Mouse (Mus musculus) G1E-ER4 (cell line): ENCODE results near the gene Gabbr2. TPM values are rescaled to one million over a fixed set of nuclear protein-coding genes. Genes with fewer than 3 reads are reported as not detected.

ENCODE experiments used
- GATA1 ChIP-seq: IDR thresholded peaks from one replicate; pipeline ENCODE4 v1.8.0; 2012; ENCODE audit warnings: low read length, inconsistent platforms
- polyA plus RNA-seq: library from polyadenylated mRNA; stranded (reverse); fragments of >175 nt; gene quantifications from 2 replicates; pipeline ENCODE4 v1.2.3, GENCODE M21; 2012

The Gabbr2 gene
- polyA plus RNA-seq, 1 experiment: not detected

DNA sequence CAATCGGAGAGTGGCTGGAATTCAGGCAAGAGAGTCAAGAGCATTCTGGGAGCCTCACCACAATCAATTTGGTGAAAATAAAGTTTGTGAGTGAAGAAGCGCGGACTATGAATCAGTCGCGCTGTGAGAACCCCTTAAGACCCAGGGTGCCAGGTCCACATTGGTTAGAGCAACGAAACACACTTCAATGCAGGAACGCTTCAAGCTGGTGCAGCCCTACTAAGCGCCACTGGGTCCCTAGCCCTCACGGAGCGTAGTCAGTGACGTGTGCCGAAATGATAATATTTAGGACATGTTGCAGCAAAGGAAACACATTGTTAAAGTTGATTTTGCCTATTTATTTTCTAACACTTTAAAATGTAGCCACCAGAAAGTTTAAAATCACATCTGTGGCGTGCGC is 156.6 kb downstream of the Gabbr2 start:
- no peak for TF ChIP-seq GATA1

DNA sequence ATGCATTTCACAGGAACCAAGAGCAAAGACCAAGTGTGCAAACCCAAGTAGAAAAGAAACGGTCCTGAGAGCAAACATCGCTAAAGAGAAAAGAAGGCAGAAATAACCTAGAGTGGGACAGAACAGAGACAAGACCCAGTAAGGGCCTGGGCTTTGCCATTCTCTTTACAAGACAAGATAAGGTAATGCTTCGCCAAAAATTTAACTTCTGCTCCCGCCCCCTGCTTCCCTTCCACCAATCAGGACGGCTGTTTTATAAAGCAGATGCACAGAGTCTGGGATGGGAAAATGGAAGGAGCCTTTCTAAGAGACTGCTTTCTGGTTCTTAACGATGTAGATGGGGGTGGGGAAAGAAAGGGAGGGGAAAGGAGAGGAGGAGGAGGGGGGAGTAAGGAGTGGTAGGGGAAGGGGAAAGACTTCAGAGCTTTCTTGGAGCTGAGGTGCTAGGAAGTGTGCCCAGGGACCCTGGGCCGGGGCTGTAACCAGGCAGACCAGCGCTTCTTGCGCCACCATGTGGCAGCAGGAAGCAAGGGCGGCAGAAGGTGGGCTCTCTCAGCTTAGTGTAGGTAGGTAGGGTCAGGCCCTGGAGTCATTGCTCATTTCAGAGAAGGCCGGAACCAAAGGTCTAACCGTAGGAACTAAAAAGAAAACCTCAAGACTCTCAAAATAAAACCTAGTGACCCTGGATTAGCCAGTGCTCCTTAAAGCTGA is 158.7 kb downstream of the Gabbr2 start:
- TF ChIP-seq GATA1: no peak

DNA sequence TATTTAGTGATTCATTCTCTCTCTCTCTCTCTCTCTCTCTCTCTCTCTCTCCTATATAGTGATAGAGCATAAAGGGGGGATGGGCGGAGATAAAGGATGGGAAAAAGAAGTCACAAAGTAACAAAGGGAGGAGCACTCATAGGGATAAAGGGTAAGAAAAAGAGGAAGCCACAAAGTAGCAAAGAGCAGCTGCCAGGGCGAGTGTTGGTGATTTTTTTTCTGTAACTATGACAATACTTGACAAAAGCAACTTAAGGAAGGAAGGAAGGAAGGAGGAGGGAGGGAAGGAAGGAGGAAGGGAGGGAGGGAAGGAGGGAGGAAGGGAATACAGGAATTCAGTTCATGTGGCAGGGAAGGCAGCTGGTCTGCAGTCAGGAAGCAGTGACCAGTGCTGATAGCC is 162.0 kb downstream of the Gabbr2 start:
- TF ChIP-seq GATA1: no peak

DNA sequence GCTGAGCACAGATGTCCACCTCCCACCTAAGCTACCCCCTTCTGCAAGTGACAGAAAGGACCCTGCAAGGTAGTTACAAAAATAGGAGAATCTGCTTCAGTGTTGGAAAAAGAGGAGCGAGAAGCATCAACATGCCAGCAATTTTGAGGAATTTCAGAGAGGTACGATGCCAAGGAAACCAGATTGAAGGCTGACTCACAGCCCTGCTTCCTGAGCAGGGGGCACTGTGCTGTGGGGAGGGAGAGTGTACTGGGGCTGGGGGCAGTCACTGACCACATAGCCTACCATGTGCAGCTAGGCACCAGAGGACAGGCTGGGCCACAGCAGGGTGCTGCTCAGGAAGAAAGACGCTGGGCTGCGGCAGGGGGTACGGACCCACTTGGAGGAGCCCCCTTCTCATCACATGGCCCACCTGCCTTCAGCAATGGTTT is 163.5 kb downstream of the Gabbr2 start:
- TF ChIP-seq GATA1: no peak

DNA sequence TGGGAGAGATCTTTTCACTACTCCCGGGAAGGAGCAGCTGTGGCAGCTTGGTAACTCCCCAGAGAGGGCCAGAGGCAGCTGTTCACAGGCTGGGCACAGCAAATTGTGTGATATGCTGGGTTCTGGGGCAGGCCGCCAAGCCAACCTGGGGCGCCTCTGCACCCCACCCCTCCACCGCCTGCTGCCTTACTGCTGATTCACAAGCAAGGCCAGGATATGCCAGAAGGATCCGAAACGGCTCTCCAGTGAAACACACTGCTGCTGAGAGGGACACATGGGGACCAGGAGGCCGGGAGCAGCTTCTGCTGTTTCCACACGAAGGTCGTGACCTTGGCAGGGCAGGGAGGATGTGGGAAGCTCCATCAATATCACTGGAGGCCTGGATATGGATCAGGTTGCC is 164.2 kb downstream of the Gabbr2 start:
- no peak for TF ChIP-seq GATA1

DNA sequence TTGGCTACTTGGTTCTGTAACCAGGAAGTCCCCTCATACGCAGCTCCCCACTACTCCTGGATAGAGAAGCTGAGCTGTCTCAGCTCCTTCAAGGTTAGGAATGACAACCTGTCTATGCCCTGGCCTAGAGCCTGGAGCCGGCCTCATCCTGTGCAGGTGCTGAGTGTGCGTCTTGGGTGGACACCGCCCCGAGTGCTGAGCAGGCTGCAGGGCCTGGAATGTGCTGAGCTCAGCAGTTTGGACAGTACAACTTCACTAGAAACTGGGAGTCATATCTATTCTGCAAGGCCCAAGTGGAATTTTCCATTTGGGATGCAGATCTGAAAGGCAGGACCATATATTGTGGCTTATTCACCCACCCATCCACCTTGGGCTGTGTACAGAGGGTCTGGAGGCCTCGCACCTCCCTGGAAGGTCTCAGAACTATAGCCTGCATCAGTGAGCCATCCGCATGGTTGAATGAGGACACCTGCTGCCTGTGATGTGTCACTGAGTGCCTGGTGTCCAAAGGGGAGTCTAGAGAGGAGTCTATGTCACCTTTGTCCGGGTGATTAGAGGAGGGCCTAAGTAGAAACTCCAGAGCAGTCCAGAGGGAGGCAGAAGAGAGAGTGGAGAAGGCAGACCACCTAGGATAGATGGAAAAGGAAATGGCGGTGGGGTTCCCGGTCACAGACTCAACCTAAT is 165.7 kb downstream of the Gabbr2 start:
- no peak for TF ChIP-seq GATA1

DNA sequence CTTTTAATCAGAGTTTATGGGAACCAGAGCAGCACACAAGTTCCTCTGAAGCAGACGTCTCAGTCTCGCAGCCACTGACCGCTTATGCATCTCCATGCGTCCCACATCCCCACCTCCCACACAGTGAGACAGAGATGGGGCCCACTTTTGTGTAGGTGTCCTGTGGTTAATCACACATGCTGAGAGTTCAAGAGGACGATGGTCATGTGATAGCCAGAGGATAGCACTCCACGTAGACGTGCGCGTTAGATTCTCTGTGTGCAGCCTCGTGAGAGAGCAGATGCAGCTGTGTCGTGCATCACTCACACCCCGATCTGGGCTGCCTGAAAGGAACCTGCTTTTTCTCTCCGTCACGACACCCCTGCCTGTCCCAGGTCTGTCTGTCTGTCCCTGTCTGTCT is 167.9 kb downstream of the Gabbr2 start:
- TF ChIP-seq GATA1: no peak

DNA sequence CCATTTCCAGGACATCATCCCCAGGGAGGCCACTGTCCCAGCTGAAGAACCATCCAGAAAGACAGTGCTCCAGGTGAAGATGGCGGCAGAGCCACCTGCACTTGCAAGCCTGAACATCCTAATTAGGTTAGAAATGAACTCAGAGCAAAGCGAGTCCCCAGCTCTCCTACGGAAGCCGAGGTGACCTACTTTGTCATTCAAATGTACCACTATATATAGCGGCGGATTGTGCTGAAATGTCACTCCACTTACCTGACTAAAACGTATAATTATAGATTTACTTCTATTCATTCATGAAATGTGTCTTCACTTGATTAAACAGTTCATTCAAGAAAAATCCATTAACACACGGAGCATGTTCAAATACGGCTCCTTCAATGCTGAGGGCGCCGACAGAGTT is 170.0 kb downstream of the Gabbr2 start:
- no peak for TF ChIP-seq GATA1

DNA sequence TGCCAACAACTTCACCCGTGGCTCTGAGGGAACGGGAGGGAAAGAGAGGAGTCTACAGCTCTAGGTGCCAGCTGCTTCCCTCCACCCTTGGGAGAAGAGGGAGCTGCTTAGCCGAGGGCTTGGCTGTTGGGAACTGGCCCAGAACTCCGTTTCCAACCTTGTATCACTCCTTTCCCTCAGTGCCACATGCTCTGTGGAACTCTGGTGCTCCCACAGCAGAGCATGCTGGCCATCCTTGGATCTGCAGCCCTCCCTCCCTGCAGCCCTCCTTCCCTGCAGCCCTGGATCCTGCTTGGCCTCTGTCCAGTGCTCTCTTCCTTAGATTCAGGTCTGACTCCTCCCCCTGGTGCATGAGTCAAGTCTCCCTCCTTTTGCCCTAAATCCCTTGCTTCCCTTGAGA is 176.7 kb downstream of the Gabbr2 start:
- TF ChIP-seq GATA1: no peak

DNA sequence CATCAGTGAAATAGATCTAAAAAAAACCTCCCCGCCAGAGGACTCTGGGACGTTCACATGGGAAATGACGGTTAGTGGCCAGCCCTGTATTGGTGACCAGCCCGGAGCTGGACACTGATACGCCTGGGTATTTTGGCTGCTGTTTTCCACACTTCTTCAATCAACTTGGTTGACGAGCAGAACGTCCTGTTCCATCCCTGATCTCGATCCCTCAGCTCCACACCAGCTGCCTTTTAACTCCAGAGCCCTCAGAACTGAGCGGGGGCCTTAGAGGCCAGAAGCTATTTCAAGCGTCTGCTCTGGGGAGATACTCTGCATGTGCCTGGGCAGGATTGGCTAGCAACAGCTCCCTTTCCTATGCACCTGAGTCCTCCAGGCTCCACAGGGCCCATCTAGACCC is 177.4 kb downstream of the Gabbr2 start:
- TF ChIP-seq GATA1: no peak

DNA sequence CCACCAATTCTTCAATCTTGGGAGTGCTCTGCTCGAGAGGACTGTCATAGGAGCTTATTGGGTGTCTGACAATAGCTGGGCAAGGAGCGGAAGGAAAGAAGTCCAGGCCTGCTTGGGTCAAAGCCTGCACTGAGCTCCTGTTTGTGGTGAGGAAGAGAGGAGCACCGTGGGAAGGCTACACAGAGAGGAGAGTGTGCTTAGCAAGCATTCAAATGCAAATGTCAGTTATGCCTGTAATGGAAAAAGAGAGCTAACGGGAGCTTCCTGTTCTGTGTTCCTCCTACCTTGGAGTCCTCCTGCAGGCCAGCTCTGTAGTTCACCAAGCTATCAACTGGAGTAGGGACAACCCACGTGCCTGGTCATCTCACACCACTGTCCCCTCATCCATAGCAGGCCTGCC is 180.5 kb downstream of the Gabbr2 start:
- TF ChIP-seq GATA1: no peak

DNA sequence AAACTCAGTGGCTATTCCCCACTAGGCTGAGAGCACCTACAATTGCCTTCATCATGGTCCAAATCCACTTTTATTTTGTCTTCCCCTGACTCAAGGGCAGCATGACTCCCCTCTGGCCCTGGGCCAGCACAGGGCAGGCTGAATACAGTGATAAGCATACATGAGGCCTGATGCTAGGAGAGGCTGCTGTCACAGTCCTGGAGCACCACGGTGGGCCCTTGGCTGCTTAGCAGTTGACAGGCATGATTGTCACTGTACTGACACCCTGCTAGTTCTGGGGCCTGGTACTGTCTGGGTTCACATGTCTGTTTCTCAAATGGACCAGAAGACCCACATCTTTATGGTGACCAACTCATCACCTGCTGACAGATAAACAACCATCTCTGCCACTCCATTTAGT is 184.8 kb downstream of the Gabbr2 start:
- no peak for TF ChIP-seq GATA1

DNA sequence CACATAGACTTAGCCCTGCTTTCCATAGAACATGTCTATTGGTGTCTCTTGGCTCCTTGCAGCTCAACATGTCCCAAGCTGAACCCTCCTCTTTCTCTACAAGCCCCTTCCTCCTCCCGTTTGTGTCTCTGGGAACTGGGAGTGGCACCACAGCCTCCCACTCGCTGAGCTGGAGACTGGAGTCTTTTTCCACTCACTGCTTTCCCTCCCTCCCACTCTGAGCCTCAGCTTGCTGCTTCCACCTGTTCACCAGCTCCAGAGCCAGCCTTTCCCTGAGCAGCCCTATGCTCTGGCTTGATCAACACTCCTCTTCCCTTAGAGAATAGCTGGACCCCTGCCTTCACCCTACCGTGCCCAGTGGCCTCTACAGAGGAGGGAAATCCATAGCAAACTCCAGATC is 185.8 kb downstream of the Gabbr2 start:
- TF ChIP-seq GATA1: no peak

DNA sequence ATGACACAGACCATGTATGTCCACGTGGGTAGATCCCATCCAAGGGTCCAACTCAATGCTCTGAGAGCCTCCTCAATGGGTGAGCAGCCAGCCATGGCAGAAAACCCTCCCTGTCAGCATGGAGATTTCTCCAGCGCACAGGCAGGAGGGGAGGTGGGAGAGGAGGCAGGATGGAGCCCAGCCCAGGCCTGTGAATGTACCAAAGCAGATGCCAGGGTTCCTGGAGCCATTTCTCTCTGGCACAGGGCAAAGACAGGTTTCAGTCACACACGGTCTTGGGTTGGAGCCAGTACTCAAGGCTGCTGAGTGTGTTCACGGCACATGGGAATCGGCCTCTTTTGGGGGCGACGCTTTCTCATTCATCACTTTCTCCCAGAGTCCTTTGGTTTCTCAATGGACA is 189.3 kb downstream of the Gabbr2 start:
- no peak for TF ChIP-seq GATA1

DNA sequence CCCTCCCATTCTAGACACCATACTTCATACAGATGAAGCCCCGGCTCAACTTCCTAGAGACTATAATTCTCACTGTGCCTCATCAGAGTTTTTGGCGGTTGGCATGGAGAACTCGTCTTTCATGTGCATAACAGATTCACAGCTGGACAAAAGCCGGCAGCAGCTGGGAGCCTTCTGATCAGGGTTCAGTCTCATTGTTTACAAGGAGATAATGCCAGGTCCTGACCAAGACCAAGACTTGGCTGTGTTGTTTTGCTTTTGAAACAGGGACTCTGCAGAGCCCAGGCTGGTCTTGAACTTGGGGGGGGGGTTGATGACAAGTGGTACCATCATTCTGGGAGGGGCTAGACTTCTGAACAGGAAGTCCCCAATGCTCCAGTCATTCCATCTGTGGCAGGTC is 191.8 kb downstream of the Gabbr2 start:
- TF ChIP-seq GATA1: no peak

DNA sequence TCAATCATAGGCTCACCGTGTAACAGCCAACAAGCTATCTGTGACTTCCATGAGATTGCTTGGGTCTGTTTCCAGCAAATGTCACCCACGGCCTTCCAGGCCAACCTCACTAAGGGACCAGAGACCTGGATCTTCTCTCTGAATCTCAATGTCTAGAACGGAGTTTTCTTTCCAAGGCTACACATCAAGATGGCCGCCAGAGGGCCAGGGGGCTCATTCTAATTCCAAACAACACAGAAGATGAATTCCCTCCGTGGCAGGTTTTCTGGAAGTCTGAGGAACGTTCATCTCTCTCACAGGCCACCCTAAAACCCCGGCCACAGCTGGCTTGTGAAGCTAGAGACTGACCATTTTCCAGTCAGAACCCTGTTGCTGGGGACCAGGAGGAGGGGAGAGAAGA is 196.0 kb downstream of the Gabbr2 start:
- TF ChIP-seq GATA1: no peak

DNA sequence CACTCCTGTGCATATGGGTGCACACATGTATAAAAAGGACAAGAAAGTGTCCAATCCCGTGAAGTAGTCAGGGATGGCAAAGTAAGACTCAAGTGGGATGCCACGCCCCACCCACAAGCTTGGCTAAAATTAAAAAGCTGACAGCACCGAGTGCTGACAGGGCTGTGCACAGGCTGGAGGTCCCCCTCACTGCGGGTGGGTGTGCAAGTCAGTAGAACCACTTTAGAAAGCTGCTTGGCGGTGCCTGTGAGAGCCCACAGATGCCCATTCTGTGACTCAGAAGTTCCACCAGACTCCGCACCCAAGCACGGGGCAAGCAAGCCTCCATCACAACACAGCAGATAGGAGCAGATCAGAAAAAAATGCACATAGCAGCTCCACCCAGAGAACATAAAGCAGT is 197.1 kb downstream of the Gabbr2 start:
- TF ChIP-seq GATA1: no peak
